Mouse (Mus musculus): ENCODE results near the gene Arhgap23. TPM values are rescaled to one million over a fixed set of nuclear protein-coding genes. Genes with fewer than 3 reads are reported as not detected.

Gene Arhgap23
- polyA plus RNA-seq (2012; rRNA removed), result 11.1 and 12.1 TPM in 2 replicates

GRCm38 (mm10) chr11:97415330-97415711 lies at the start of gene Arhgap23:
Gene Arhgap23, plus strand, starts transcription at chr11:97415533.
- peaks cover 8% of the 10 kb centered on the region for H3K27me3 ChIP-seq (ENCODE audit: control insufficient read depth, insufficient read depth, low read length)
- peaks cover 3% of the 10 kb centered on the region for H3K4me1 ChIP-seq (ENCODE audit: control insufficient read depth, insufficient read depth, insufficient read length, low read length)
- H3K27ac ChIP-seq (ENCODE audit: insufficient read depth, low read depth, low read length), result no peak within 1 kb of the TSS
- WGBS, result under 1% methylated on average over 29 of the region's 29 CpGs
- peak within 1 kb of the TSS; percentile 69 for H3K4me3 ChIP-seq (ENCODE audit: low read depth, low read length)
- TF ChIP-seq POLR2A (IDR thresholded peaks at IDR 0.05; ENCODE audit: low read depth, low read length), result no peak
- no peak for TF ChIP-seq CTCF (IDR thresholded peaks at IDR 0.05; ENCODE audit: extremely low read depth, insufficient read length, insufficient replicate concordance, low read depth, low read length)
- H3K36me3 ChIP-seq (ENCODE audit: control insufficient read depth, insufficient read depth, low read length), result no peaks in the 10 kb centered on the region

- no peak overlapping the region for H3K4me3 ChIP-seq (ENCODE audit: low read depth, low read length)
- WGBS, result 73% methylated on average over 1 of the region's 1 CpGs
- H3K27me3 ChIP-seq (ENCODE audit: control insufficient read depth, insufficient read depth, low read length), result no peaks in the 10 kb centered on the region
- no peak overlapping the region for H3K27ac ChIP-seq (ENCODE audit: insufficient read depth, low read depth, low read length)
- no peak for TF ChIP-seq CTCF (IDR thresholded peaks at IDR 0.05; ENCODE audit: extremely low read depth, insufficient read length, insufficient replicate concordance, low read depth, low read length)
- no peak for TF ChIP-seq POLR2A (IDR thresholded peaks at IDR 0.05; ENCODE audit: low read depth, low read length)
- H3K36me3 ChIP-seq (ENCODE audit: control insufficient read depth, insufficient read depth, low read length), result peaks cover 2% of the 10 kb centered on the region; the same call in 1 of the 2 replicates
- peaks cover 7% of the 10 kb centered on the region; the same call in 1 of the 2 replicates for H3K4me1 ChIP-seq (ENCODE audit: control insufficient read depth, insufficient read depth, insufficient read length, low read length)
Measured at GRCm38 (mm10) chr11:97365556-97365955, 49.8 kb upstream of the Arhgap23 start.

- H3K27me3 ChIP-seq (ENCODE audit: control insufficient read depth, insufficient read depth, low read length), result no peaks in the 10 kb centered on the region
- H3K4me1 ChIP-seq (ENCODE audit: control insufficient read depth, insufficient read depth, insufficient read length, low read length), result peaks cover 7% of the 10 kb centered on the region; the same call in 1 of the 2 replicates
- TF ChIP-seq POLR2A (IDR thresholded peaks at IDR 0.05; ENCODE audit: low read depth, low read length) (no peak), CTCF (IDR thresholded peaks at IDR 0.05; ENCODE audit: extremely low read depth, insufficient read length, insufficient replicate concordance, low read depth, low read length) (no peak)
- no peak overlapping the region for H3K4me3 ChIP-seq (ENCODE audit: low read depth, low read length)
- no peak overlapping the region for H3K27ac ChIP-seq (ENCODE audit: insufficient read depth, low read depth, low read length)
- 75% methylated on average over 5 of the region's 5 CpGs for WGBS
- peaks cover 2% of the 10 kb centered on the region; the same call in 1 of the 2 replicates for H3K36me3 ChIP-seq (ENCODE audit: control insufficient read depth, insufficient read depth, low read length)
Measured at GRCm38 (mm10) chr11:97368501-97368900, 46.8 kb upstream of the Arhgap23 start.

- WGBS, result 73% methylated on average over 7 of the region's 7 CpGs
- Histone ChIP-seq H3K4me1 (ENCODE audit: control insufficient read depth, insufficient read depth, insufficient read length, low read length) (no peaks in the 10 kb centered on the region), H3K4me3 (ENCODE audit: low read depth, low read length) (no peak overlapping the region), H3K27me3 (ENCODE audit: control insufficient read depth, insufficient read depth, low read length) (no peaks in the 10 kb centered on the region), H3K36me3 (ENCODE audit: control insufficient read depth, insufficient read depth, low read length) (peaks cover 8% of the 10 kb centered on the region), H3K27ac (ENCODE audit: insufficient read depth, low read depth, low read length) (no peak overlapping the region)
- no peak for TF ChIP-seq POLR2A (IDR thresholded peaks at IDR 0.05; ENCODE audit: low read depth, low read length)
- no peak for TF ChIP-seq CTCF (IDR thresholded peaks at IDR 0.05; ENCODE audit: extremely low read depth, insufficient read length, insufficient replicate concordance, low read depth, low read length)
Measured at GRCm38 (mm10) chr11:97370329-97371091, 44.8 kb upstream of the Arhgap23 start.

GRCm38 (mm10) chr11:97372159-97372864 lies 43.0 kb upstream of the Arhgap23 start:
- Histone ChIP-seq H3K27me3 (ENCODE audit: control insufficient read depth, insufficient read depth, low read length) (no peaks in the 10 kb centered on the region), H3K4me3 (ENCODE audit: low read depth, low read length) (no peak overlapping the region), H3K27ac (ENCODE audit: insufficient read depth, low read depth, low read length) (no peak overlapping the region), H3K36me3 (ENCODE audit: control insufficient read depth, insufficient read depth, low read length) (peaks cover 10% of the 10 kb centered on the region), H3K4me1 (ENCODE audit: control insufficient read depth, insufficient read depth, insufficient read length, low read length) (no peaks in the 10 kb centered on the region; the same call in 1 of the 2 replicates)
- no peak for TF ChIP-seq CTCF (IDR thresholded peaks at IDR 0.05; ENCODE audit: extremely low read depth, insufficient read length, insufficient replicate concordance, low read depth, low read length)
- TF ChIP-seq POLR2A (IDR thresholded peaks at IDR 0.05; ENCODE audit: low read depth, low read length), result no peak
- 88% methylated on average over 6 of the region's 6 CpGs for WGBS

GRCm38 (mm10) chr11:97373402-97373801 lies 41.9 kb upstream of the Arhgap23 start:
- no peak overlapping the region for H3K27ac ChIP-seq (ENCODE audit: insufficient read depth, low read depth, low read length)
- WGBS, result 85% methylated on average over 2 of the region's 2 CpGs
- peaks cover 20% of the 10 kb centered on the region for H3K36me3 ChIP-seq (ENCODE audit: control insufficient read depth, insufficient read depth, low read length)
- TF ChIP-seq CTCF (IDR thresholded peaks at IDR 0.05; ENCODE audit: extremely low read depth, insufficient read length, insufficient replicate concordance, low read depth, low read length) (no peak), POLR2A (IDR thresholded peaks at IDR 0.05; ENCODE audit: low read depth, low read length) (no peak)
- no peak overlapping the region for H3K4me3 ChIP-seq (ENCODE audit: low read depth, low read length)
- no peaks in the 10 kb centered on the region; the same call in 1 of the 2 replicates for H3K4me1 ChIP-seq (ENCODE audit: control insufficient read depth, insufficient read depth, insufficient read length, low read length)
- no peaks in the 10 kb centered on the region for H3K27me3 ChIP-seq (ENCODE audit: control insufficient read depth, insufficient read depth, low read length)

GRCm38 (mm10) chr11:97380036-97380435 lies 35.3 kb upstream of the Arhgap23 start:
- no peak for TF ChIP-seq CTCF (IDR thresholded peaks at IDR 0.05; ENCODE audit: extremely low read depth, insufficient read length, insufficient replicate concordance, low read depth, low read length)
- no peak for TF ChIP-seq POLR2A (IDR thresholded peaks at IDR 0.05; ENCODE audit: low read depth, low read length)
- Histone ChIP-seq H3K36me3 (ENCODE audit: control insufficient read depth, insufficient read depth, low read length) (peaks cover 33% of the 10 kb centered on the region), H3K4me1 (ENCODE audit: control insufficient read depth, insufficient read depth, insufficient read length, low read length) (no peaks in the 10 kb centered on the region; the same call in 1 of the 2 replicates), H3K27me3 (ENCODE audit: control insufficient read depth, insufficient read depth, low read length) (no peaks in the 10 kb centered on the region), H3K4me3 (ENCODE audit: low read depth, low read length) (no peak overlapping the region), H3K27ac (ENCODE audit: insufficient read depth, low read depth, low read length) (no peak overlapping the region)
- 48% methylated on average over 3 of the region's 3 CpGs for WGBS
